Mouse (Mus musculus) heart, postnatal 0 days (tissue): ENCODE data around the gene Bcl2l15. TPM values are rescaled to one million over a fixed set of nuclear protein-coding genes. Genes with fewer than 3 reads are reported as not detected.

ENCODE experiments used
- ATAC-seq: fragments of 200-750 bp; cut with Nextera tagmentation; 2 replicates; pipeline ENCODE4 v1.8.0; 2017; ENCODE audit warnings: low read depth, moderate number of reproducible peaks, moderate library complexity; ENCODE audit not compliant: insufficient read depth
- DNase-seq: peaks from one replicate; pipeline ENCODE4 v3.0.0-alpha.2; 2016; ENCODE audit warnings: low spot score
- H3K27ac ChIP-seq: fragments of 300-500 bp; sonication (generic); 2 replicates; pipeline ENCODE4 v1.5.1; 2014; ENCODE audit warnings: low read depth, mild to moderate bottlenecking
- H3K27me3 ChIP-seq: fragments of 300-500 bp; sonication (generic); 2 replicates; pipeline ENCODE4 v1.6.1; 2014; ENCODE audit warnings: low read length, mixed read lengths; ENCODE audit not compliant: control insufficient read depth, insufficient read depth
- H3K36me3 ChIP-seq: fragments of 300-500 bp; sonication (generic); replicated peaks from 2 replicates; pipeline ENCODE4 v1.6.1; 2014; ENCODE audit warnings: low read length, mixed read lengths; ENCODE audit not compliant: control insufficient read depth, insufficient read depth
- H3K4me1 ChIP-seq: fragments of 300-500 bp; sonication (generic); 2 replicates; pipeline ENCODE4 v1.6.1; 2014; ENCODE audit warnings: antibody characterized with exemption; ENCODE audit not compliant: control insufficient read depth, insufficient read depth
- H3K4me2 ChIP-seq: fragments of 300-500 bp; sonication (generic); 2 replicates; pipeline ENCODE4 v1.6.1; 2014; ENCODE audit warnings: low read depth, mild to moderate bottlenecking, low read length, moderate library complexity
- H3K4me3 ChIP-seq: fragments of 300-500 bp; sonication (generic); 2 replicates; pipeline ENCODE4 v1.5.1; 2014; ENCODE audit warnings: low read depth, low read length
- H3K9ac ChIP-seq: fragments of 300-500 bp; sonication (generic); replicated peaks from 2 replicates; pipeline ENCODE4 v1.6.1; 2014; ENCODE audit warnings: low read depth, low read length, mixed read lengths
- H3K9me3 ChIP-seq: fragments of 300-500 bp; sonication (generic); replicated peaks from 2 replicates; pipeline ENCODE4 v1.6.1; 2016; ENCODE audit warnings: low read length; ENCODE audit not compliant: control insufficient read depth
- CTCF ChIP-seq: IDR thresholded peaks from 2 replicates; pipeline ENCODE4 v1.5.1; 2016; ENCODE audit warnings: antibody characterized with exemption, control low read depth, low read depth
- EP300 ChIP-seq: IDR thresholded peaks from 2 replicates; pipeline ENCODE4 v1.6.1; 2016; ENCODE audit warnings: antibody characterized with exemption, low read depth
- WGBS: fragments of 180-500 bp; shearing (Covaris S2); extraction: QIAGEN DNeasy Blood & Tissue Kit; methylation state at CpG from one replicate; pipeline ENCODE4 v1.1.7; 2014; 5-methylcytosine and 5-hydroxymethylcytosine counted together
- polyA plus RNA-seq: library from polyadenylated mRNA; unstranded; fragments of >200 nt; fragmentation: Nextera tagmentation; extraction: Ambion mirVana; gene quantifications from 2 replicates; pipeline ENCODE4 v1.2.1, GENCODE M21; 2015
- total RNA-seq: library from RNA; depleted of rRNA; stranded (reverse); fragments of >200 nt; gene quantifications from 2 replicates; pipeline ENCODE4 v1.2.3, GENCODE M21; 2014; ENCODE audit warnings: low replicate concordance

Bcl2l15 gene
- total and polyA plus RNA-seq, 2 experiments from 2014 or later = 0.15 TPM; not detected in 1

- H3K36me3 ChIP-seq = no peaks in the 10 kb centered on the region
- no peaks in the 10 kb centered on the region for H3K9me3 ChIP-seq
- 74% methylated on average over 4 of the region's 4 CpGs for WGBS
- H3K27me3 ChIP-seq = no peaks in the 10 kb centered on the region
- TF ChIP-seq EP300 = no peak
- no peak for TF ChIP-seq CTCF
- no peak overlapping the region for H3K4me2 ChIP-seq
- 0 out of 2 replicates have a peak, but pooled peaks cover 4% of the 10 kb centered on the region for H3K4me1 ChIP-seq
- no peak for DNase-seq
- no peak overlapping the region for H3K9ac ChIP-seq
- no peak overlapping the region for H3K4me3 ChIP-seq
- no peak overlapping the region for H3K27ac ChIP-seq
- no peak for ATAC-seq
Observed at GRCm38 (mm10) chr3:103862721-103863220, 30.4 kb downstream of the Bcl2l15 start.

- Histone ChIP-seq H3K4me1 (0 out of 2 replicates have a peak, but pooled peaks cover 4% of the 10 kb centered on the region), H3K36me3 (no peaks in the 10 kb centered on the region), H3K27ac (no peak overlapping the region), H3K27me3 (no peaks in the 10 kb centered on the region), H3K4me2 (no peak overlapping the region), H3K9ac (no peak overlapping the region), H3K4me3 (no peak overlapping the region), H3K9me3 (no peaks in the 10 kb centered on the region)
- 91% methylated on average over 6 of the region's 6 CpGs for WGBS
- ATAC-seq (no peak), DNase-seq (no peak)
- TF ChIP-seq CTCF (no peak), EP300 (no peak)
Observed at GRCm38 (mm10) chr3:103864200-103864599, 31.8 kb downstream of the Bcl2l15 start.

- H3K9ac ChIP-seq = no peak overlapping the region
- H3K4me1 ChIP-seq = no peaks in the 10 kb centered on the region
- no peak for DNase-seq
- no peaks in the 10 kb centered on the region for H3K27me3 ChIP-seq
- H3K27ac ChIP-seq = no peak overlapping the region
- 84% methylated on average over 5 of the region's 5 CpGs for WGBS
- no peak overlapping the region for H3K4me2 ChIP-seq
- no peaks in the 10 kb centered on the region for H3K36me3 ChIP-seq
- no peak overlapping the region for H3K4me3 ChIP-seq
- TF ChIP-seq EP300 (no peak), CTCF (no peak)
- ATAC-seq = no peak
- H3K9me3 ChIP-seq = no peaks in the 10 kb centered on the region
Observed at GRCm38 (mm10) chr3:103867424-103867971, 35.1 kb downstream of the Bcl2l15 start.

GRCm38 (mm10) chr3:103868008-103868407, 35.6 kb downstream of the Bcl2l15 start:
- Histone ChIP-seq H3K27me3 (no peaks in the 10 kb centered on the region), H3K27ac (no peak overlapping the region), H3K4me1 (no peaks in the 10 kb centered on the region), H3K9ac (no peak overlapping the region), H3K4me3 (no peak overlapping the region), H3K4me2 (no peak overlapping the region), H3K9me3 (no peaks in the 10 kb centered on the region), H3K36me3 (no peaks in the 10 kb centered on the region)
- DNase-seq (no peak), ATAC-seq (no peak)
- WGBS = 74% methylated on average over 4 of the region's 4 CpGs
- no peak for TF ChIP-seq CTCF
- TF ChIP-seq EP300 = no peak

GRCm38 (mm10) chr3:103872663-103873098, 40.3 kb downstream of the Bcl2l15 start:
- H3K27ac ChIP-seq = no peak overlapping the region
- ATAC-seq (no peak), DNase-seq (no peak)
- H3K36me3 ChIP-seq = no peaks in the 10 kb centered on the region
- H3K4me3 ChIP-seq = no peak overlapping the region
- WGBS = 63% methylated on average over 3 of the region's 3 CpGs
- no peaks in the 10 kb centered on the region for H3K4me1 ChIP-seq
- no peaks in the 10 kb centered on the region for H3K27me3 ChIP-seq
- TF ChIP-seq CTCF = no peak
- no peak for TF ChIP-seq EP300
- no peak overlapping the region for H3K9ac ChIP-seq
- H3K9me3 ChIP-seq = no peaks in the 10 kb centered on the region
- H3K4me2 ChIP-seq = no peak overlapping the region

- no peak overlapping the region for H3K4me2 ChIP-seq
- no peak overlapping the region for H3K9ac ChIP-seq
- H3K27ac ChIP-seq = no peak overlapping the region
- no peak overlapping the region for H3K4me3 ChIP-seq
- TF ChIP-seq EP300 (no peak), CTCF (no peak)
- no peaks in the 10 kb centered on the region for H3K27me3 ChIP-seq
- no peaks in the 10 kb centered on the region for H3K9me3 ChIP-seq
- DNase-seq (no peak), ATAC-seq (no peak)
- H3K4me1 ChIP-seq = no peaks in the 10 kb centered on the region
- 46% methylated on average over 7 of the region's 7 CpGs for WGBS
- no peaks in the 10 kb centered on the region for H3K36me3 ChIP-seq
Observed at GRCm38 (mm10) chr3:103874329-103874728, 41.9 kb downstream of the Bcl2l15 start.
